Mouse (Mus musculus) liver, embryonic 15.5 days (tissue): ENCODE results near the gene Chd1. TPM values are rescaled to one million over a fixed set of nuclear protein-coding genes. Genes with fewer than 3 reads are reported as not detected.
A peak's percentile ranks its signal among the peaks of the same experiment; 100 is the strongest.
"Not testable (repeated sequence)": the region's sequence is repeated elsewhere in the genome, so short reads cannot be mapped to it uniquely, and the experiment has no call there.

Experiments used
- ATAC-seq: fragments of 200-750 bp; cut with Nextera tagmentation; 2 replicates; pipeline ENCODE4 v1.8.0; 2017; ENCODE audit warnings: moderate number of reproducible peaks, mild to moderate bottlenecking, moderate library complexity; ENCODE audit not compliant: insufficient read depth
- H3K27ac ChIP-seq: fragments of 300-500 bp; sonication (generic); replicated peaks from 2 replicates; pipeline ENCODE4 v1.5.1; 2015; ENCODE audit warnings: mild to moderate bottlenecking, inconsistent platforms
- H3K27me3 ChIP-seq: fragments of 300-500 bp; sonication (generic); 2 replicates; pipeline ENCODE4 v1.6.1; 2015; ENCODE audit warnings: mild to moderate bottlenecking, inconsistent platforms
- H3K36me3 ChIP-seq: fragments of 300-500 bp; sonication (generic); replicated peaks from 2 replicates; pipeline ENCODE4 v1.6.1; 2015; ENCODE audit warnings: moderate library complexity, mild to moderate bottlenecking, inconsistent platforms
- H3K4me1 ChIP-seq: fragments of 300-500 bp; sonication (generic); replicated peaks from 2 replicates; pipeline ENCODE4 v1.6.1; 2015; ENCODE audit warnings: inconsistent platforms
- H3K4me2 ChIP-seq: fragments of 300-500 bp; sonication (generic); 2 replicates; pipeline ENCODE4 v1.6.1; 2015; ENCODE audit warnings: moderate library complexity, mild to moderate bottlenecking, inconsistent platforms
- H3K4me3 ChIP-seq: fragments of 300-500 bp; sonication (generic); replicated peaks from 2 replicates; pipeline ENCODE4 v1.5.1; 2015; ENCODE audit warnings: mild to moderate bottlenecking, inconsistent platforms
- H3K9ac ChIP-seq: fragments of 300-500 bp; sonication (generic); 2 replicates; pipeline ENCODE4 v1.6.1; 2015; ENCODE audit warnings: moderate library complexity, mild to moderate bottlenecking, inconsistent platforms
- H3K9me3 ChIP-seq: fragments of 300-500 bp; sonication (generic); replicated peaks from 2 replicates; pipeline ENCODE4 v1.6.1; 2016; ENCODE audit warnings: inconsistent platforms
- WGBS: fragments of 180-500 bp; shearing (Covaris S2); methylation state at CpG from one replicate; pipeline ENCODE4 v1.1.7; 2015; ENCODE audit warnings: mixed read lengths; ENCODE audit not compliant: insufficient replicate concordance; 5-methylcytosine and 5-hydroxymethylcytosine counted together
- polyA plus RNA-seq: library from polyadenylated mRNA; unstranded; fragments of >200 nt; fragmentation: Nextera tagmentation; extraction: Ambion mirVana; gene quantifications from 2 replicates; pipeline ENCODE4 v1.2.1, GENCODE M21; 2015

The Chd1 gene
- polyA plus RNA-seq, 1 experiment from 2014 or later: 12.7 TPM

DNA sequence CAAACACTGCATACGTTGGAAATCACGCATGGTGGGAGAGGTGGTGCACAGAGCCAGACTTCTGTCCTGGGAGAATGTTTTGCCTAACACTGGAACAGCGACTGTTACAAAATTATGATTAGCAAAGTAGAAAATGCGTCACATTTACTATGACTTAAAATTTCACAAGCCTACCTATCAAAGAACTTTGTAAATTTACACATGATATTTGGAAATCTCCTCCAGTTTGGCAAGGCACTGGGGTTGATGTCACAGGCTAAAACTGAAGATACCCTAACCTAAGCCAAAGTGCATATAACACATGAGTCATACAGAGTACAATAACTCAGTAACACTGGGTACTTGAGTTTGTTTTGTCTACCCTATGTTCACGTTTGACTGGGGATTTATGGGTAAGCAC lies 3.3 kb upstream of the Chd1 start:
- H3K36me3 ChIP-seq: no peaks in the 10 kb centered on the region
- H3K27me3 ChIP-seq: no peaks in the 10 kb centered on the region
- no peak overlapping the region for H3K27ac ChIP-seq
- no peak for ATAC-seq
- H3K9ac ChIP-seq: no peak overlapping the region
- H3K4me2 ChIP-seq: no peak overlapping the region
- H3K9me3 ChIP-seq: no peaks in the 10 kb centered on the region
- 73% methylated on average over 5 of the region's 5 CpGs for WGBS
- H3K4me1 ChIP-seq: peaks cover 7% of the 10 kb centered on the region
- H3K4me3 ChIP-seq: no peak overlapping the region

- H3K9ac ChIP-seq: peak overlapping the region; percentile 86
- H3K4me3 ChIP-seq: peak overlapping the region; percentile 94
- H3K4me2 ChIP-seq: peak overlapping the region; percentile 78
- H3K27me3 ChIP-seq: no peaks in the 10 kb centered on the region
- peaks cover 12% of the 10 kb centered on the region for H3K36me3 ChIP-seq
- no peaks in the 10 kb centered on the region for H3K9me3 ChIP-seq
- H3K4me1 ChIP-seq: peaks cover 28% of the 10 kb centered on the region
- peak overlapping the region; percentile 98 for H3K27ac ChIP-seq
- no peak for ATAC-seq
- WGBS: 5% methylated on average over 12 of the region's 12 CpGs
Measured at GRCm38 (mm10) chr17:15704158-15704474, 651 bp upstream of the Chd1 start.

GRCm38 (mm10) chr17:15705303-15706284 lies 827 bp downstream of the Chd1 start:
- no peaks in the 10 kb centered on the region for H3K27me3 ChIP-seq
- peaks cover 38% of the 10 kb centered on the region for H3K4me1 ChIP-seq
- peak overlapping the region; percentile 97 for H3K9ac ChIP-seq
- under 1% methylated on average over 75 of the region's 89 CpGs for WGBS
- H3K9me3 ChIP-seq: no peaks in the 10 kb centered on the region
- peak; percentile 51 for ATAC-seq
- H3K4me3 ChIP-seq: peak overlapping the region; percentile 94
- peak overlapping the region; percentile 78 for H3K4me2 ChIP-seq
- H3K27ac ChIP-seq: peak overlapping the region; percentile 98
- peaks cover 22% of the 10 kb centered on the region for H3K36me3 ChIP-seq

GRCm38 (mm10) chr17:15714507-15714906 lies 9.7 kb downstream of the Chd1 start:
- Histone ChIP-seq H3K9ac (no peak overlapping the region), H3K36me3 (peaks cover 19% of the 10 kb centered on the region)
- ATAC-seq: no peak

DNA sequence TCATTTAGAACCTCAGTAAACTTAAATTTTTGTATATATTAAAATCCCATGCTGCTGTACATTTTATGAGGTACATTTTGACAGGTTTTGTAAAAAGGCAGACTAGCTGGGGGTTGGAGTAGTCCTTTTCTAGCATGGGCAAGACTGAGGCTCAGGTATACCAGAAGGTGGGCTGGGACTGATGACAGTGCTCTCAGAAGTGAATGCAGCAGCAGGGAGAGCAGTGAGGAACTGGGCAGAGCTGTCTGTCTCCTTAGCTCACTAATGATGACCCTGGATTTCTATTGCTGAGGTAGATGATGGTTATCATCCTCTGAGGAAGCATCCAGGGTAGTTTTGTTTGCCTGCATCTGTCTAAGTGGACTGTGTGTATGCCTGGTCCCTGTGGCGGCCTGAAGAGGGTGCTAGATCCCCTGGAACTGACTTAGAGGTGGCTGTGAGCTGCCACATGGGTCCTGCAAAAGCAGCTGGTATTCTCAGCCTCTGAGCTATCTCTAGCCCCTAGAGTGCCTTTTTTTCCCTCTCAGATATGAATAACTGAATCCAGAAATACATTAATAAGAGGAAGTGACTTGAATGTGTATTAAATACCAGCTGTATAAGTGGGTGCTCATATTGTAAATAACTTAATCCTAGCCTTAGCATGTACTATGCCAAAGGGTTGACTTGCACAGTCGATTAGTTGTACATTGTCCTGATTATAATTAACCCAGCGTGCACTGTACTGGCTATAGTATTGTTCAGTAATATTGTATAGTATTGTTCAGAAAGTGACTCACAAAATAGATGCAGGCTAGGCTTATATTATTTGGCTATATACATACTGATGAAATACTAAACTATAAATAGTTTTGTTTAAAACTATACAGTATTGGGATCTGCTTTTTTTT lies 10.5 kb downstream of the Chd1 start:
- Histone ChIP-seq H3K9me3 (no peaks in the 10 kb centered on the region), H3K9ac (no peak overlapping the region), H3K27me3 (no peaks in the 10 kb centered on the region), H3K4me2 (no peak overlapping the region), H3K27ac (no peak overlapping the region), H3K4me3 (no peak overlapping the region), H3K4me1 (peaks cover 26% of the 10 kb centered on the region), H3K36me3 (peaks cover 12% of the 10 kb centered on the region)
- WGBS: 52% methylated on average over 3 of the region's 3 CpGs
- peak; percentile 54 for ATAC-seq

More at GRCm38 (mm10) chr17:15714507-15714906, 9.7 kb downstream of the Chd1 start:
- H3K4me3 ChIP-seq: no peak overlapping the region
- 65% methylated on average over 4 of the region's 4 CpGs for WGBS
- H3K27ac ChIP-seq: no peak overlapping the region
- H3K4me2 ChIP-seq: no peak overlapping the region
- no peaks in the 10 kb centered on the region for H3K27me3 ChIP-seq
- H3K4me1 ChIP-seq: peaks cover 31% of the 10 kb centered on the region
- H3K9me3 ChIP-seq: no peaks in the 10 kb centered on the region

DNA sequence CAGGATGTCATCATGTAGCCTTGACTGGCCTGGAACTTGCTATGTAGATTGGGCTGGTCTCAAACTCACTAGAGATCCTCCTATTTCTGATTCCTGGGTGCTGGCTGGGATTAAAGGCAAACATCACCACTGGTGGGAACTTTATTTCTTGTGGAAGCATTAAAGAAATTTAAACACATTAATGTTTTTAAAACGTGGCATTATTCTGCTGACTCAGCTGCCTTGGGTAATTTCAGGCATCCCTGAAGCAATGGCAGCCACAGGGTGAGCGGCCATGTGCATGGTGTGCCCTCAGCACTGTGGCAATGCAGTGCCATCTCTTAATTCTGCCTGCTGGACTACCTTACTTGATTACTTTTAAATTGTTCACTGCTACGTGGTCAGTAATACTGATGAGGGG lies 11.2 kb downstream of the Chd1 start:
- no peak overlapping the region for H3K4me3 ChIP-seq
- no peak overlapping the region for H3K4me2 ChIP-seq
- WGBS: 79% methylated on average over 3 of the region's 3 CpGs
- no peaks in the 10 kb centered on the region for H3K9me3 ChIP-seq
- H3K27ac ChIP-seq: no peak overlapping the region
- ATAC-seq: no peak
- no peaks in the 10 kb centered on the region for H3K27me3 ChIP-seq
- no peak overlapping the region for H3K9ac ChIP-seq
- peaks cover 10% of the 10 kb centered on the region for H3K36me3 ChIP-seq
- H3K4me1 ChIP-seq: peaks cover 25% of the 10 kb centered on the region

- H3K9ac ChIP-seq: no peak overlapping the region
- no peaks in the 10 kb centered on the region for H3K9me3 ChIP-seq
- H3K4me2 ChIP-seq: no peak overlapping the region
- H3K36me3 ChIP-seq: peaks cover 15% of the 10 kb centered on the region
- 42% methylated on average over 3 of the region's 3 CpGs for WGBS
- H3K27ac ChIP-seq: 0 out of 2 replicates have a peak overlapping the region, but pooled peaks have one; percentile 10
- no peak overlapping the region for H3K4me3 ChIP-seq
- H3K4me1 ChIP-seq: peaks cover 11% of the 10 kb centered on the region
- no peak for ATAC-seq
- H3K27me3 ChIP-seq: no peaks in the 10 kb centered on the region
Measured at GRCm38 (mm10) chr17:15720841-15721240, 16.1 kb downstream of the Chd1 start.

DNA sequence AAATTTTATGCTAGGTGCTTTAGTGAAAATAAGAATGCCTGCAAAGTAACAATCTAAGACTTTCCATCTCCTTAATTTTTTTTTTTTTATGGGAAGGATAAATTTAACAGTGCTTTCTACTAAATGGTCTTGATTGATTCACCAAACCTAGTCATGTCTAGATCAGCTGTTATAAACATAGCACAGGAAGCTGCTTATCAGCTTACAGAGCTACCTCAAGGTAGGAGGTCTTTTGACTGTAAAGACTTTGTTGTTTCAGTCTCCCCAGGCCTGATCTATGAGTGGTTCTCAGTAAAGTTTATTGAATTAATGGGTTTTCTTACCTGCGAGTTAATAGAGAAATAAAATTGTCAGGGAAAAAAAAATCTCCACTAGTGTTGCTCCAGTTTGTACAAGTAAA lies 18.5 kb downstream of the Chd1 start:
- peaks cover 38% of the 10 kb centered on the region for H3K36me3 ChIP-seq
- no peak for ATAC-seq
- no peaks in the 10 kb centered on the region for H3K27me3 ChIP-seq
- peaks cover 11% of the 10 kb centered on the region for H3K4me1 ChIP-seq
- H3K4me3 ChIP-seq: no peak overlapping the region
- WGBS: 69% methylated on average over 1 of the region's 1 CpGs
- H3K4me2 ChIP-seq: no peak overlapping the region
- H3K9me3 ChIP-seq: no peaks in the 10 kb centered on the region
- no peak overlapping the region for H3K9ac ChIP-seq
- no peak overlapping the region for H3K27ac ChIP-seq

GRCm38 (mm10) chr17:15723866-15724475 lies 19.2 kb downstream of the Chd1 start:
- H3K27ac ChIP-seq, H3K4me2 ChIP-seq, H3K27me3 ChIP-seq, H3K9ac ChIP-seq, H3K9me3 ChIP-seq, H3K4me3 ChIP-seq, ATAC-seq: not testable (repeated sequence)
- WGBS: 79% methylated on average over 4 of the region's 5 CpGs
- H3K36me3 ChIP-seq: peaks cover 41% of the 10 kb centered on the region
- peaks cover 11% of the 10 kb centered on the region for H3K4me1 ChIP-seq

- Histone ChIP-seq H3K4me3 (no peak overlapping the region), H3K4me2 (no peak overlapping the region), H3K9ac (no peak overlapping the region), H3K27ac (no peak overlapping the region), H3K27me3 (no peaks in the 10 kb centered on the region), H3K36me3 (peaks cover 75% of the 10 kb centered on the region), H3K9me3 (no peaks in the 10 kb centered on the region), H3K4me1 (no peaks in the 10 kb centered on the region)
- ATAC-seq: no peak
- WGBS: 86% methylated on average over 5 of the region's 5 CpGs
Measured at GRCm38 (mm10) chr17:15731706-15732105, 26.9 kb downstream of the Chd1 start.
